Mouse (Mus musculus) embryonic facial prominence, embryonic 12.5 days (tissue): ENCODE measurements at regions not wholly inside any gene's neighbourhood (a gene's known extent, or its start where the extent isn't known, plus 50 kb on each side); places are given as distances from the start of the nearest gene placed in this dataset.

Experiments
- ATAC-seq: fragments of 200-750 bp; cut with Nextera tagmentation; 2 replicates; pipeline ENCODE4 v1.8.0; 2017; ENCODE audit not compliant: insufficient number of reproducible peaks, insufficient read depth, low FRiP score, low TSS enrichment
- H3K27ac ChIP-seq: fragments of 300-500 bp; sonication (generic); 2 replicates; pipeline ENCODE4 v1.5.1; 2016; ENCODE audit warnings: mild to moderate bottlenecking
- H3K27me3 ChIP-seq: fragments of 300-500 bp; sonication (generic); 2 replicates; pipeline ENCODE4 v1.6.1; 2016; ENCODE audit warnings: mild to moderate bottlenecking, moderate library complexity
- H3K36me3 ChIP-seq: fragments of 300-500 bp; sonication (generic); 2 replicates; pipeline ENCODE4 v1.6.1; 2016; ENCODE audit warnings: mild to moderate bottlenecking
- H3K4me1 ChIP-seq: fragments of 300-500 bp; sonication (generic); 2 replicates; pipeline ENCODE4 v1.6.1; 2016
- H3K4me2 ChIP-seq: fragments of 300-500 bp; sonication (generic); replicated peaks from 2 replicates; pipeline ENCODE4 v1.6.1; 2016; ENCODE audit warnings: mild to moderate bottlenecking, moderate library complexity
- H3K4me3 ChIP-seq: fragments of 300-500 bp; sonication (generic); 2 replicates; pipeline ENCODE4 v1.5.1; 2016; ENCODE audit warnings: mild to moderate bottlenecking
- H3K9ac ChIP-seq: fragments of 300-500 bp; sonication (generic); 2 replicates; pipeline ENCODE4 v1.6.1; 2016; ENCODE audit warnings: mild to moderate bottlenecking, moderate library complexity
- H3K9me3 ChIP-seq: fragments of 300-500 bp; sonication (generic); 2 replicates; pipeline ENCODE4 v1.6.1; 2016; ENCODE audit warnings: mild to moderate bottlenecking, moderate library complexity
- WGBS: fragments of 180-500 bp; shearing (Covaris S2); methylation state at CpG from one replicate; pipeline ENCODE4 v1.1.7; 2016; 5-methylcytosine and 5-hydroxymethylcytosine counted together

- WGBS: 34% methylated on average over 3 of the region's 3 CpGs
- H3K36me3 ChIP-seq: no peaks in the 10 kb centered on the region
- H3K27me3 ChIP-seq: peaks cover 10% of the 10 kb centered on the region; the same call in 1 of the 2 replicates
Observed at GRCm38 (mm10) chrX:167032586-167032985, 176.5 kb downstream of the Tmsb4x start.

DNA sequence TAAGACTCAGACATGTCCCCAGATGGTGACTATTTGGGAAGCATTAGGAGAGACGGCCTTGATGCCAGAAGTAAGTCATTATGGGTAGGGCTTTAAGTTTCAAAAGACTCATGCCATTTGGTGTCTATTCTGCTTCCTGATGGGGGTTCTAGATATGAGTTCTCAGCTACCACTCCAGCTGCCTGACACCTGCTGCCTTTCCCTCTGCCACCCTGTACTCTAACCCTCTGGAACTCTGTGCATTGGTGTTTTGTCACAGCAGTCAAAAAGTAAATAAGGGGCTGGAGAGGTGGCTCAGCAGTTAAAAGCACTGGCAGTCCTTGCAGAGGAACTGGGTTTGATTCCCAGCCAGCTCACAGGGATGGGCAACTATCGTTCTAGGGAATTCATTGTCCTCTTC lies 177.6 kb downstream of the Tmsb4x start:
- 73% methylated on average over 2 of the region's 2 CpGs for WGBS
- ATAC-seq: no peak
- Histone ChIP-seq H3K9me3 (no peaks in the 10 kb centered on the region), H3K4me1 (no peaks in the 10 kb centered on the region), H3K27me3 (peaks cover 10% of the 10 kb centered on the region; the same call in 1 of the 2 replicates), H3K36me3 (no peaks in the 10 kb centered on the region), H3K4me3 (no peak overlapping the region), H3K27ac (no peak overlapping the region), H3K9ac (no peak overlapping the region), H3K4me2 (no peak overlapping the region)

More at GRCm38 (mm10) chrX:167032586-167032985, 176.5 kb downstream of the Tmsb4x start:
- Histone ChIP-seq H3K9me3 (no peaks in the 10 kb centered on the region), H3K27ac (no peak overlapping the region), H3K4me2 (no peak overlapping the region), H3K9ac (no peak overlapping the region), H3K4me3 (no peak overlapping the region), H3K4me1 (no peaks in the 10 kb centered on the region)
- ATAC-seq: no peak

DNA sequence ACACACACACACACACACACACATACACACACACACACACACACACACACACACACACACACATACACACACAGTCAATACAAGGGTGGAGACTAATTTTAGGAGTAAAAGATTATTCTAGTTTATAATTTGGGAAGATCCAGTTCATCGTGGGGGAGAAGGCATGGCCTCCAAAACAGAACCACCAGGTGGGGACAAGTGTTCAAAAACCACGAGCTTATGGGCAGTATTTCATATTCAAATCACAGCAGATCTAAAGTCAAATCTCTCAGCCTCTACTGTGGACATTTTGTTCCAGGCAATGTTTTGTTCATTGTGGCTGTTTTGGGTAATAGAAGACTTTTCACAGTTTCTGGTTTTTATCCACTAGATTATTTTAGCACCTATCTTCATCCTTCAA lies 193.5 kb downstream of the Tmsb4x start:
- H3K27me3 ChIP-seq: 0 out of 2 replicates have a peak, but pooled peaks cover 2% of the 10 kb centered on the region
- no peak overlapping the region for H3K27ac ChIP-seq
- H3K4me2 ChIP-seq: no peak overlapping the region
- no peak overlapping the region for H3K4me3 ChIP-seq
- no peaks in the 10 kb centered on the region for H3K36me3 ChIP-seq
- ATAC-seq: no peak
- no peak overlapping the region for H3K9ac ChIP-seq
- no peaks in the 10 kb centered on the region for H3K9me3 ChIP-seq
- H3K4me1 ChIP-seq: no peaks in the 10 kb centered on the region
- WGBS: 80% methylated on average over 2 of the region's 2 CpGs

DNA sequence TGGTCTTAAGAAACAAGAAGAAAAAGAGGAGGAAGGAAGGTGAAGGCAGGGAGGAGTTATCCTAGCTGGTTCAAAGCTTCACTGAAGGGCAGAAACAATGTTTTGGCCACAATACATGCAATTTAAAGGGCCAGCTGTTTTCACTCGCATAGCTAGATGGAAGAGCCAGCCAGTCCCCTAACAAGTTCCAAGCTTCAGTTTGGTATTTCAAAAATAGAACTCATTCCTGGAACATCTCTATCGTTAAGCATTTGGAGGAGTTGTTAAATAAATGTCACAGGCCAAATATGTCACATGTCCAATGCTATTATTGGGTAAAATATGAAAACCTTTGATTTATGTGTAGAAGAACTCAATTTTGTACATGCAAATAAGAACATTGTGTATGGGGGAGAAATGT lies 194.8 kb downstream of the Tmsb4x start:
- H3K9me3 ChIP-seq: no peaks in the 10 kb centered on the region
- H3K4me2 ChIP-seq: no peak overlapping the region
- 0 out of 2 replicates have a peak, but pooled peaks cover 2% of the 10 kb centered on the region for H3K27me3 ChIP-seq
- H3K36me3 ChIP-seq: no peaks in the 10 kb centered on the region
- no peak for ATAC-seq
- WGBS: 73% methylated on average over 2 of the region's 2 CpGs
- no peak overlapping the region for H3K9ac ChIP-seq
- no peak overlapping the region for H3K4me3 ChIP-seq
- no peaks in the 10 kb centered on the region for H3K4me1 ChIP-seq
- H3K27ac ChIP-seq: no peak overlapping the region

DNA sequence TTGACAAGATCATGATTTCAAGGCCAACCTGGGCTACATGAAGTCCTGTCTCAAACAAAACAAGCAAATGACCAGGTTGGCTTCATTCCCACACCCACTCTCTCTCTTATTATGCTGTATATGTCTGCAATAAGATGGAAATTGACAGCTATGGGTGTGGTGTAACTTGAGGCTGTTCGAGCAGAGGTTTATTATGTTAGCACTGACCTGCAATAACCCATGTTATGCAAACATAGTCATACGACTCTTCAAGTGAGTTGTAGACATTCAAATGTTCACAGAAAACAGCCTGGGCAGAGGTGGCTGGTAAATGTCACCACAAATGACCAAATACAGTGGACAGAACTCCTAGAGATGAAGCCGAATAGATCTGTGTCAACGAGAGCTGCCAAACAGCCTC lies 196.2 kb downstream of the Tmsb4x start:
- Histone ChIP-seq H3K4me1 (no peaks in the 10 kb centered on the region), H3K4me2 (no peak overlapping the region), H3K27me3 (0 out of 2 replicates have a peak, but pooled peaks cover 2% of the 10 kb centered on the region), H3K36me3 (no peaks in the 10 kb centered on the region), H3K4me3 (no peak overlapping the region), H3K9ac (no peak overlapping the region), H3K9me3 (no peaks in the 10 kb centered on the region), H3K27ac (no peak overlapping the region)
- ATAC-seq: no peak
- WGBS: 66% methylated on average over 4 of the region's 4 CpGs

- ATAC-seq: no peak
- Histone ChIP-seq H3K4me3 (no peak overlapping the region), H3K4me1 (no peaks in the 10 kb centered on the region), H3K9ac (no peak overlapping the region), H3K36me3 (no peaks in the 10 kb centered on the region), H3K4me2 (no peak overlapping the region), H3K27me3 (0 out of 2 replicates have a peak, but pooled peaks cover 2% of the 10 kb centered on the region), H3K9me3 (no peaks in the 10 kb centered on the region), H3K27ac (no peak overlapping the region)
- WGBS: 46% methylated on average over 1 of the region's 1 CpGs
Observed at GRCm38 (mm10) chrX:167011977-167012542, 197.1 kb downstream of the Tmsb4x start.

- no peak for ATAC-seq
- no peaks in the 10 kb centered on the region for H3K36me3 ChIP-seq
- no peak overlapping the region for H3K4me2 ChIP-seq
- no peak overlapping the region for H3K4me3 ChIP-seq
- no peak overlapping the region for H3K27ac ChIP-seq
- H3K27me3 ChIP-seq: no peaks in the 10 kb centered on the region
- no peaks in the 10 kb centered on the region for H3K4me1 ChIP-seq
- H3K9me3 ChIP-seq: no peaks in the 10 kb centered on the region
- 85% methylated on average over 4 of the region's 4 CpGs for WGBS
- no peak overlapping the region for H3K9ac ChIP-seq
Observed at GRCm38 (mm10) chrX:166995855-166996254, 213.3 kb downstream of the Tmsb4x start.

DNA sequence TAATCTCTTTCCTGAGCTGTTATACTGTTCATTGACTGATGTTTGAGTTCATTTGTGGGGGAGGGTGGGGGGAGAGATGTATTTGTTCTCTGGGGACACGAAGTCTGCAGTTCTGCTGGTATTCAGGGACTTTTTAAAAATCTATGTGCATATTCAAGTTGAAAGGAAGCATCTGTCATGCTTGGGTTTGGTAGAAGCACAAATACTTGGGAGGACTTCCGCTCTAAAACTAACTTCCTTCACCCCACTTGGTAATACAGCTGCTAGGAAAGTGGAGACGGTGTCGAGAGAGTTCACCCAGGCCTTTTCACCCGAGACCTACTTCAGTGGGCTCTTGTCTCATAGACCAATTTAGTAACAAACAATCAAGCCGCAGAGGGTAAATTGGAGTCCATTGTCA lies 228.1 kb downstream of the Tmsb4x start:
- Histone ChIP-seq H3K9me3 (no peaks in the 10 kb centered on the region), H3K27ac (no peak overlapping the region), H3K27me3 (no peaks in the 10 kb centered on the region; the same call in 1 of the 2 replicates), H3K36me3 (no peaks in the 10 kb centered on the region), H3K4me2 (no peak overlapping the region), H3K4me1 (no peaks in the 10 kb centered on the region), H3K4me3 (no peak overlapping the region), H3K9ac (no peak overlapping the region)
- ATAC-seq: no peak
- 76% methylated on average over 6 of the region's 6 CpGs for WGBS

- Histone ChIP-seq H3K4me1 (no peaks in the 10 kb centered on the region), H3K9me3 (no peaks in the 10 kb centered on the region), H3K27me3 (no peaks in the 10 kb centered on the region; the same call in 1 of the 2 replicates), H3K36me3 (no peaks in the 10 kb centered on the region), H3K9ac (no peak overlapping the region), H3K27ac (no peak overlapping the region), H3K4me2 (no peak overlapping the region), H3K4me3 (no peak overlapping the region)
- WGBS: 81% methylated on average over 4 of the region's 4 CpGs
- no peak for ATAC-seq
Observed at GRCm38 (mm10) chrX:166980504-166980903, 228.6 kb downstream of the Tmsb4x start.

DNA sequence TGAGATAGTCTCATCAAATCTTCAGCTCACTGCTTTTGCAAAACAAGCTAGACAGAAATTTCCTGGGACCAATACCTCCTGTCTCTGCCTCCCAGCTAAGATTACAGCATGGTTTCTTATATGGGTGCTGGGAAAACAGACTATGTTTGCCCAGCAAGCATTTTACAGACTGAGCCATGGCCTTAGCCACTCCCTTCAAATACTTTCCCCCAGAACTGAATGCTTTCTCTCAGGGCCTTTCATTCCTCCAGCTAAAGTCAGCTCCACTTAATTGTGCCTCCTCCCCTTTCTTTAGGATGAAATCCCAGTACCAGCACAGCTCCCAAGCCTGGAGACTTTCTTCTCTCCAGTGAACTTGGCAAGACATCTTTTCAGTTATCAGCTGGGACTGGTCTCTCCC lies 232.1 kb downstream of the Tmsb4x start:
- Histone ChIP-seq H3K27ac (no peak overlapping the region), H3K4me3 (no peak overlapping the region), H3K4me2 (no peak overlapping the region), H3K4me1 (no peaks in the 10 kb centered on the region), H3K9me3 (no peaks in the 10 kb centered on the region), H3K36me3 (no peaks in the 10 kb centered on the region), H3K9ac (no peak overlapping the region), H3K27me3 (no peaks in the 10 kb centered on the region; the same call in 1 of the 2 replicates)
- no peak for ATAC-seq

GRCm38 (mm10) chrX:166971721-166972120 lies 237.4 kb downstream of the Tmsb4x start:
- H3K27ac ChIP-seq: no peak overlapping the region
- ATAC-seq: no peak
- no peak overlapping the region for H3K9ac ChIP-seq
- no peak overlapping the region for H3K4me2 ChIP-seq
- 25% methylated on average over 1 of the region's 1 CpGs for WGBS
- H3K36me3 ChIP-seq: no peaks in the 10 kb centered on the region
- H3K4me1 ChIP-seq: no peaks in the 10 kb centered on the region
- no peak overlapping the region for H3K4me3 ChIP-seq
- no peaks in the 10 kb centered on the region for H3K9me3 ChIP-seq
- no peaks in the 10 kb centered on the region; the same call in 1 of the 2 replicates for H3K27me3 ChIP-seq

DNA sequence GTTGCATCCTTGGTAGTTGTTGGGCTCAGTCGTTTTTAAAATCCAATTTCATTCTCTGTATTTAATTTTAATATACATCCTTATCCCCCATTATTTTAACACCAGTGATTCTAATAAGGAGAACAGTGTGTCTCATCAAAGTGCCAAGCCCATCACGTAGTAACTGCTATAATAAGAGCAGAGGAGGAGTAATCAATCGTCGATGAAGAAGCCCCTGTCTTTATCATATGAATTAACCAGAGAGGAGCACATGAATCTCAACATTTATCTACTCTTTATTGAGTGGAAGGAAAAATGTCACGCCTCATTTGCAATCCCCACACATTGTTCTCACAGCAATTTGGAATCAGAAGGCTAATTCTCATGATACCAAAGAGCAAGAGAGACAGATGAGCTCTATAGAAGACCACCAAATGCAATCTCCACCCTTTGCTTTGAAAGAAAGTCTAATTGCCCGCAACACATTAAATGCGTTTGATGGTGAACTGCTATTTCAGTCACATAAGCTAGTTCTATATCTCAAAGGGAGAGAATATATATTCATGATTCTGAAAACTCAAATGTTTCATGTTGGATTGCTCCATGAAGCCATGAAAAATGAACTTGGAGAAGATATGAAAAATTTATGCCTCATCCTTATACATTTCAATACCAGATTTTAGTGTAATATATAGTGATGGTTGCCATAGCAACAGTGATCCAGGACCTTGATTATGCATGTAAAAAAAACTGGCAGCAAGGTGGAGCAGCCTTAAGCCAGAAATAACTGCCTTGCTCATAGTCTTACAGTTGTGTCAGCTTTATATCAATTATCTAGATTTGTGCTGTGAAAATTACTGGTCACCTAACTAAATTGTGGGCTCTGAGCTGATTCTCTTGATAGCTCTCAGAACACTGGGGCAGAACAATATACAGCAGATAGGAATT lies 244.2 kb downstream of the Tmsb4x start:
- Histone ChIP-seq H3K4me3 (no peak overlapping the region), H3K9me3 (no peaks in the 10 kb centered on the region), H3K9ac (no peak overlapping the region), H3K4me2 (no peak overlapping the region), H3K36me3 (no peaks in the 10 kb centered on the region), H3K27me3 (0 out of 2 replicates have a peak, but pooled peaks cover 4% of the 10 kb centered on the region), H3K4me1 (no peaks in the 10 kb centered on the region), H3K27ac (no peak overlapping the region)
- 83% methylated on average over 7 of the region's 7 CpGs for WGBS
- no peak for ATAC-seq
